Comparison of ENCODE assay signal across 8 mouse cellular contexts in the genomic region with DNA sequence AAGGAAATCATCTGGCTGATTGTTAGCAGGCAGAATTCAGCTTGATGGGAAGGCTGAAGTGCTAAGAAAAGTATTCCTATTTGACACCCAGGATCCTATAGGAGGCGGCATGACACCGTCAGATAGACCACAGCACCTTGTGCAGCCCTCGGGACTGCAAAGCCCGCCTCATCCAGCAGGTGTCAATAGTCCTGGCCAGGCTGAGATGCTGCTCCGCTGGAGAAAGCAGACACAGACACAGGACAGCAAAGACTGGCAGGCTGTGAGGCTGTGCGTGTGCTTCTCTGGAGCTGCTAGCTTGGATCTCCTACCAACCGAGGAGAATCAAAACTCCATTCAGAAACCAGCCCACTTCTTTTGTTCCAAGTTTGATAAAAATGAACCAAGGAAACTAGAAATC.
DNase-seq lines count a peak whose midpoint lies in the region; ATAC-seq lines count a peak whose summit lies in the region.

No protein-coding gene starts in this region.

- H3K4me1 ChIP-seq in intestine, embryonic 15.5 days (replicated peaks), result 0 out of 2 replicates have a peak, but pooled peaks cover 3% of the 10 kb centered on the region

- no peaks in the 10 kb centered on the region for H3K9me3 ChIP-seq in intestine, embryonic 15.5 days

- peak; percentile 97 for ATAC-seq in intestine, embryonic 15.5 days
- ATAC-seq in megakaryocyte progenitor cell, adult 5-6 weeks (replicated peaks; ENCODE audit: poor library complexity), result peak; percentile 93

- H3K4me2 ChIP-seq in intestine, embryonic 15.5 days (replicated peaks), result no peak overlapping the region

- WGBS in intestine, embryonic 15.5 days, result 2% methylated on average over 7 of the region's 7 CpGs

- DNase-seq in adrenal gland, adult (ENCODE audit: inconsistent age in 2 of 2, low spot score in 1 of 2), result peak; percentile 48 to 80
- peak; percentile 91 for DNase-seq in embryo, embryonic 11 days
- DNase-seq in gastrocnemius, postnatal 4 days (ENCODE audit: low spot score in 2 of 2), result peak; percentile 30 to 71
- peak; percentile 50 to 81 for DNase-seq in left cerebral cortex, postnatal 10 days (ENCODE audit: extremely low spot score in 1 of 2, low spot score in 2 of 2)
- peak; percentile 63 for DNase-seq in right cerebral cortex, postnatal 14 days
- peak; percentile 80 for DNase-seq in urinary bladder, postnatal 14 days (ENCODE audit: low spot score)

- intact Hi-C loops in left cerebral cortex, postnatal 10 days (cut with DNase I), result loop anchor here (5.0 to 10.0 kb wide), 2 partner anchors 464 to 861 kb away; no protein-coding TSS in a partner anchor

- H3K27me3 ChIP-seq in intestine, embryonic 15.5 days (replicated peaks), result no peaks in the 10 kb centered on the region

- no peak overlapping the region for H3K27ac ChIP-seq in intestine, embryonic 15.5 days

- no peaks in the 10 kb centered on the region for H3K36me3 ChIP-seq in intestine, embryonic 15.5 days

- H3K9ac ChIP-seq in intestine, embryonic 15.5 days, result no peak overlapping the region

- H3K4me3 ChIP-seq in intestine, embryonic 15.5 days (replicated peaks), result no peak overlapping the region
